Mouse (Mus musculus) gastrocnemius, adult 8-10 months (tissue): ENCODE data around the gene Lsr. TPM values are rescaled to one million over a fixed set of nuclear protein-coding genes. Genes with fewer than 3 reads are reported as not detected.
A peak's percentile ranks its signal among the peaks of the same experiment; 100 is the strongest.

Experiments
- DNase-seq, 2 experiments: peaks; one replicate each; pipeline ENCODE4 v3.0.0; 2022; ENCODE audit warnings: low spot score in 2 of 2
- total RNA-seq, 4 experiments: library from RNA; stranded (reverse); gene quantifications; 2 replicates each; pipeline ENCODE4 v1.2.4; 2022

Lsr gene
- total RNA-seq: under 1 TPM in 3 of 4 experiments, not detected in 1; 0.29 to 0.56 (median 0.54) TPM

DNA sequence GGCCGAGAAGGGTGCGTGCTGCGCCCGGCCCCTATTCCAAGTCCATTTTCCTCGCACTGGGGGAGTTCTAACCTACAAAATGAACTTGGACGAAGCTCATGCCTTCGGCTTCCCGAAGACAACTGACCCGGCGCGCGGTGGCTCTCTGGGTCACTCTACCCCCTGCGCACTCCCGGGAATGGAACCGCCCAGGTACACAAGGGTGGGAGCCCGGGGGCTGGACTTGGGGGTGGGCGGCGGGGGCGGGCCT is at the start of gene Lsr:
TSS of gene Lsr (minus strand) at position 214 of the 250 bp plus-strand sequence.
- DNase-seq: no peak

DNA sequence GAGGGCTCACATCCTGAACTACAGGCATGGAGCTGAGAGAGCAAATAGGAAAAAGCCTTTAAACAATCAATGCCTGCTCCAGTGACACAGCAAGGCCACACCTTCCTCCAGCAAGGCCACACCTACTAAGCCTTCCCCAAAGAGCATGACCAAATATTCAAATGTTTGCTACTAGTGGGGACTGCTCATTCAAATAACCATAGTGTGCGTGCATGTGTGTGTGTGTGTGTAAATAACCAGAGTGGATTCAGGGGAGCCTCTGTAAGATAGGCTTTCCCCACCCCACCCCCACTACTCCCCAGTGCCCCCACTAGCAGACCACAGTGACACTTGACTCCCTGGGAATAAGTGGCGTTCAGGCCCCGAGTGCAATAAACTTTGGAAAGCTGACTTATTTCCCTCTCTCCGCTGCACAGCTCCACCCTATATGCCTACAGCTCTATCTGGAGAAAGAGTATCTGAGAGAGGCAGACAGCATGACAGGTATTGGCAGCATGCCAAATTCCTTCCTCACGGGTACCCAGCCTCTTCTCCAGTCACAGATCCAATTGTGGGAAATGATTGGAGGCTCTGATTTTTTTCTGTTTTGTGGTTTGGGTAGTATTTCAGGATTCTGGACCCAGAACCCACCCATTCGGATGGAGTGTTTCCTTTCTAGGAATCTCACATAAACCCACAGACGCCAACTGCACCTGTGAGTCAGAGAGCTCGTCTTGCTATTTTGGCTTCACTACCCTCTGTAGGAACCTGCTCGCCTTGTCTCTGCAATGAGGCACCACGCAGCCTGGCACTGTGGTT is 44.0 kb upstream of the Lsr start:
- DNase-seq: no peak

DNA sequence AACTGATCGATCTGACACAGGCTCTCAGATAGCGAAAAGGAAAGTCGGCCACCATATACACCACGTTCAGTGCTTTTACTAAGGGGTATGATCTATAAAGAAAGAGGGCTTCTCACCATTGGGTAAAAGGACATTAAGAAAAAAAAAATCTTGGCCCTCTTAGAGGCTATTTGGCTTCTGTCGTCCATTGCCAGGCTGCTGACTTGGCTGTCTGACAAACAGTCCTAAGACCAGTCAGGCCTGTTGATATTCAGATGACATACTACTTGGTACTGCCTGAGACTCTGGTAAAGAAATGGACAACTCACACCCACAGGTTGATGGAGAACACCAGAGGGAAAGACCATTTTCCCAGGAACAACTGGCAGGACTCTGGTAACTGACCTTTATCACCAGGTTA is 39.7 kb upstream of the Lsr start:
- no peak for DNase-seq

GRCm38 (mm10) chr7:31008889-31009288 is 35.6 kb upstream of the Lsr start:
- no peak for DNase-seq

DNA sequence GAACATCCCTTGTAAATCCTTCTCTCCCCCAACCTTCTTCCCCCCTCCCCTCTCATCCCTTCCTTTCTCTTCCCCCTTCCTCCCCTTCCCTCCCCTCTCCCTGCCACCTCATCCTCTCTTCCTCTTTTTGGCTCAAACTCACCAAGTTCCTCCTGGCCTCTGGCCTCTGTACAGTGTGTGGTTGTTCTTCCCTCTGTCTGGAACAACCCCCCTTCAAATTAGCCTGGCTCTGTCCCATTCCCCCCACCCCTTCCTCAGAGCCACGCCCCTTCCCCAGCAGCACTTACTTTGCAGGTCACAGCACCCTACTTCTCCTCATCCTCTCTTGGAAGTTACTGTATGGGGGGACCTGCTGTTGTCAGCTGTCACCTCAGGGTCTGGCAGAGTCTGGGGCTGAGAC is 34.9 kb upstream of the Lsr start:
- DNase-seq: no peak

DNA sequence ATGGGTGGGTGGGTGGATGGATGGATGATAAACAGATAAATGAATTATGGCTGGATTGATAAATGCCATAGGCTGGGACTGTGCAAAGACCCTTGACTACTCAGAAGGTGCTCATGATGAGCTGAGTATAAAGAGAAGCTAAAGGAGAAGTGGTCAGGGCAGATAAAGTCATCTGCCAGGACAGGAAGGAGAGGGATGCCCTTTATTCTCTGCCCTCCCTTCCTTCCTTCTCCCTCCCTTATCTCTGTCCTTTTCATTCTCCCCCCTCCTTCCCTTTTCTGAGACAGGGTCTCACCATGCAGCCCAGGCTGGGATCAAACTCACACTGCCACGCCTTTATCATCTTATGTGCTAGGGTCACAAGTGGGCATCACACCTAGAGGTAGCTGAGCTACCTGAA is 34.5 kb upstream of the Lsr start:
- no peak for DNase-seq

- DNase-seq: no peak
Measured at GRCm38 (mm10) chr7:31002650-31003049, 29.4 kb upstream of the Lsr start.

- peak; percentile 51 to 67 for DNase-seq
Measured at GRCm38 (mm10) chr7:31000505-31001020, 27.3 kb upstream of the Lsr start.

DNA sequence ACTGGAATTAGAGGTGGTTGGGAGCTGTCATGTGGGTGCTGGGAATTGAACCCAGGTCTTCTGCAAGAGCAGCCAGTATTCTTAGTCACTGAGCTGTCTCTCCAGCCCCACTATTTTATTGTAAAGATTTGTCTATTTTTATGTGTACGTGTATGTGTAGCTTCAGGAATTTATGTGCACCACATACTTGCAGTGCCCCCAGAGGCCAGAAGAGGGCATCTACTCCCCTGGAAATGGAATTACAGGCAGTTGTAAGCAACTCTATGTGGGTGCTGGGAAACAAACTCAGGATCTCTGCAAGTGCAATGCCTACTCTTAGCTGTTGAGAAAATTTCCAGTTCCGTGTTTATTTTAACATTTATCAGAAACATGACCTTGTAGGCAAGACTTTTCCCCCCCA is 23.2 kb upstream of the Lsr start:
- no peak for DNase-seq

- DNase-seq: no peak
Measured at GRCm38 (mm10) chr7:30993986-30994385, 20.7 kb upstream of the Lsr start.

DNA sequence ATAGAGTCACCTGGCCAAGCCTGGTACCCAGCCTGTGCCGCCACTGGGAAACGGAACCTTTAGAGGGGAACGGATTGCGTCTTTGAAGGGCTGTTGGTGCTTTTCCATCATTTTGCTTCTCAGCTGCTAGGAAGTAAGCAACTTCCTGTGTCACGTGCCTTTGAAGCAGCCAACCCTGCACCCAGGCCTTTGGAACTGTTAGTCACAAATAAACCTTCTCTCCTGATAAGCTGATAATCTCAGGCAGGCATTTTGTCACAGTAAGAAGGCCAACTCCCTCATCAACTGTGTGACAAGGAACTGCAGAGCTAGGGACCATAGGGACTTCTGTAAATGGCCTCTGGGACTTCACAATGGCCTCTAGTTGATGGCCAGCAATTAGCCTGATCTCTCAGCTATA is 18.9 kb upstream of the Lsr start:
- DNase-seq: no peak

DNA sequence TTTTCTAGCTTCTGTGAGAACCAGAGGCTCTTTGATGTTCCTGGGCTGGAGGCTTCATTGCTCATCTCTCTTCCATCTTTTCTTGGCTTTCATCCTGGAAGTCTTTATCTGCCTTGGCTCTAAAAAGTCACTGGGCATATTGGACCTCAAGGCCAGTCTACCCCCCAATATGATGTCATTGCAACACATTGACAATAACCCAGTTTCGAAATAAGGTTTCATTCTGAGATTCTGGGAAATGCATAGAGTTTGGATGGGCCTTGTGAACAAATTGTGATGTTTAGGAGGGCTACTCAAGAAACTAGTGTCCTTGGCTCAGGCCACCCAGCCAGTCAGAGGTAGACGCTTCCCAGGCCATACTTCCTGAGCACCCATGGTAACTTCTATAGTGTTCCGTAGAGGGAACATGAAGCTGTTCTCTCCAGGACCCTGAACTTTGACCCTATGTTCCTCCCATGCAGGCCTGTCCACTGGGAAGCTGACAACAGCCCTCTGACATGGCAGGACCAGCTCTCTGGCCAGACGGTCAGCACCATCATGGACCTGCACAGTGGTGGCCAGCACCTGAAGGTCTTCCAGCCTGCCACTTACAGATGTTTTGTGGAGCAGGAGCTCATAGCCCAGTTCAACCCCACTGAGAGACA is 15.4 kb upstream of the Lsr start:
- no peak for DNase-seq

GRCm38 (mm10) chr7:30985357-30985756 is 12.1 kb upstream of the Lsr start:
- DNase-seq: no peak

DNA sequence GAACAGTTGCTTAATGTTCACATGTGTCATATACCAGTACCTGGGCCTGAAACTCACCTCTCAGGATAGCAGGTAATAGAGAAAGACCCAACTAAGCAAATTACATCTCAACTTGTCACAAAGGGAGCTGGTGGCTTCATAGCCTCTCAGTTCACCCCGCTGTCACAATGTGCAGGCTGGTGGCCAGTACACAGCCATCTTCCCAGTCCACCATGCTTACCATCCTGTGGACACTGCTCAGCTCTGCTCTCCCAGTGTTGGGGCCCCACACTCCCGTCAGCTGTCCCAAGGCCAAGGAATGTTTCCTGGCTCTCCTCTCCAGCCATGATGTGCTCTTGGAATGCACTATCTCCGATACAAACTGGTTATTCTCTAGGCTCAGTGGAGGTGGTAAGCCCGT is 8.4 kb upstream of the Lsr start:
- no peak for DNase-seq

GRCm38 (mm10) chr7:30973501-30974289 is 431 bp upstream of the Lsr start, which contains the start of gene Fam187b:
Gene Fam187b, plus strand, starts transcription at chr7:30973790.
- DNase-seq: peak; percentile 69 to 78

DNA sequence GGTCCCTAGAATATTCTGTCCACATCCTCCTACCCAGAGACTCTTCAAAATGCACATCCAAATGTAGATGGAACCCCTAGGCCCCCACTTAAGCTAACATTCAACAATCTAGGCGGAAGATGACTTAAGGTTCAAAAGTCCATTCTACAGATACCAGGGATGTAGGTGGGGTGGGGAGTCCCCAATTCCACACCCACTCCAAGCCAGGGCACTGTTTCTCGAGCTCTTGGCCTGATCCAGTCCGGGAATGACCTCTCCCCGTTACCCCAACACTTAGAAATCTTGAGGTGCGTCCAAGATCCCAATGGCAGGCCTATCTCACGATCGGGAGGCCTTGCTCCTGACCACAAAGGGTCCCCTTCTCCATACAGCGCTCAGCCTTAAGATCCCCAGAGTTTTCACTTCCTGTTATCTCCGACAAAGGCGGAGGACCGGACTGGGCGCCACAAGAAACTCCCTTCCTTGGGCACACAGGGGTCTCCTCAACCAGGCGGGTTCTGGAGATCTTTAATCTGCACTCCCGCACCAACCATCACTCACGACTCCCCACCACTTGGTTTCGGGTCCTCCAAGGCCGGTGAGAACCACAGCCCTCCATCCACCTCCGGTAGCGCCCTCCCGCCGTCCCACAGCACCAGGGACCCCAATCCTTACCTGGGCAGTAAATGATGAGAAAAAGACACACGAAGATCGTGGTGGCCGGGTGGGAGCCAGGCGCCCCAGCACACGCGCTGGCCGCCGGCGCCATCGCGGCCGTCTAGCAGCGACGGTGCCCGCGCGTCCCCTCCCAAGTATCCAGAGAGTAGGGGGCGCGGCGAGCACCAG is 626 bp downstream of the Lsr start:
- no peak for DNase-seq

DNA sequence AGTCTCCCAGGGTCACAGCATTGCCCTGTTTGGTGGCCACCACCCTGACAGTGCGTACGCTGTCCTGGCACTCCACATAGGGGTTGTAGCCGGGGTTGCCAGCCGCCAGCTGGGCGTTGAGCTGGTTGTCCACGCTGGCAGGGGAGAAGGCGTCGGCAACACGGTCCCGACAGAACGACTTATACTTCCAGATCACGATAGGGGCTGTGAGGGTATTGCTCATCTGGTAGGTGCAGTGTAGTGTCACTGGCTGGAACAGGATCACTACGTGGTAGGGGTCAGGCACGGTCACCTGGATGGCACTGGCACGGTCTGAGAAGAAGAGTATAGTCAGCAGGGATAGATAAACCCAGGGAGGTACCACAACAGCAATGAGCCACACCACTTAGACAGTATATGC is 1.4 kb downstream of the Lsr start:
- DNase-seq: no peak

DNA sequence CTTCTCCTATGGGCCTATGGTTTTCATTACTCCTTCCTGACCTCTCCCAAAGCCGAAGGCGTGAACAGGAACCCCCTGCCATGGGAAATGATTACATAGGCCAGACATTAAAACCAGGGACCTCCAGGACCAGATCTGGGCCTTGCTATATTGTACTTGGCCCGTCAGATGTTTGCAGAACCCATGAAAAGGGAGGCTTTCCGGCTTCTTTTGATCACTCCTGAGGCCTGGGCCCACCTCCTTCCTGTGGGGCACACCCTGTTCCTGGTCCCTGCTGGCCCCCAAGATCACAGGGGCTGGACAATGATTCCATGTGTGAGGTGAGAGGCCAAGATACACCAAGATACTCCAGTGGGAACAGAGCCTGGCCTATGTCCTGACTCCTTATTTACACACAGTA is 4.1 kb downstream of the Lsr start:
- no peak for DNase-seq

DNA sequence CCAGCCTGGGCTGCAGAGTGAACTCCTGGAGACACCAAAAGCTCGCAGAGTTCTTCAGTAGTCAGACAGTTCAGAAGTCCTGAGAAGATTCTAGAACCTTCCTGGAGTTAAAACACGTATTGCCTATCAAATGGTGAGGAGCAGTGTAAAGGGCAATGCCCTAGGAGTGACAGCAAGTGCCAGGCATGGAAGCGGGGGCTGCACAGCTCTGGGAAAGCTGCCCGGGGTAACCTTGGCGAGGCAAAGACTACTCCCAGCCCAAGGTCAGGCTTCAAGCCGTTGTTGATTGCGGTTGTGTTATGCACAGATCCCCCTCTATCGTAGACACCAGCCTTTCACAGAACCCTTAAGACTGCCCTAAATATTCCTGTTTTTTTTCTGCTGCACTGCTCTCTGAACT is 4.7 kb downstream of the Lsr start:
- DNase-seq: no peak

GRCm38 (mm10) chr7:30966657-30967056 is 6.6 kb downstream of the Lsr start:
- DNase-seq: no peak

DNA sequence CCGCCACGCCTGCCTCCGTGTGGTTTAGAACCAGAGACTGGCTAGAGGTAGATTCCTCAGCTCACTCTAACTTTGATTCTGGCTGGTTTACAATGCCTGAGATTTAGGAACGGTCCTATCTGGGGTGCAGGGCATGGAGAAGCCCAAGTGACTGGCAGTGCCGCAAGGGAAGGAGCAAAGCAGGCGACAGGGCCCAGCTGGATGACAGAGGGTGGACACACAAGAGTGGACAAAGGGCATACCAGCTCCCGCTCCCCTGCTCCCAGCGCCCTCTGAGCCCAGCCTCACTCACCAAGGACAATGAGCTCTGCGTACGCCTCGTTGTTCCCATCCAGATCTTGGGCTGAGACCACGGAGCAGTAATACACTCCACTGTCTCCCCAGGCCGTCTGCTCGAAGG is 7.6 kb downstream of the Lsr start:
- DNase-seq: no peak
